Mouse (Mus musculus) retina, postnatal 1 day (tissue): ENCODE data around the gene Mok.
A peak's percentile ranks its signal among the peaks of the same experiment; 100 is the strongest.

Experiments
- DNase-seq: peaks from one replicate; pipeline ENCODE4 v3.0.0-alpha.2; 2012

Mok gene

GRCm38 (mm10) chr12:110806301-110806970 is 34.3 kb downstream of the Mok start:
- peak; percentile 73 for DNase-seq

GRCm38 (mm10) chr12:110804261-110804660 is 36.5 kb downstream of the Mok start:
- peak; percentile 83 for DNase-seq

GRCm38 (mm10) chr12:110802674-110803297 is 38.0 kb downstream of the Mok start:
- DNase-seq: no peak

GRCm38 (mm10) chr12:110801876-110802464 is 38.8 kb downstream of the Mok start:
- DNase-seq: no peak

- DNase-seq: no peak
Measured at GRCm38 (mm10) chr12:110799226-110799625, 41.5 kb downstream of the Mok start.

GRCm38 (mm10) chr12:110797842-110798431 is 42.8 kb downstream of the Mok start:
- DNase-seq: no peak

GRCm38 (mm10) chr12:110797202-110797601 is 43.5 kb downstream of the Mok start:
- no peak for DNase-seq

- DNase-seq: no peak
Measured at GRCm38 (mm10) chr12:110796748-110797147, 44.0 kb downstream of the Mok start.

- DNase-seq: no peak
Measured at GRCm38 (mm10) chr12:110795035-110795434, 45.7 kb downstream of the Mok start.

GRCm38 (mm10) chr12:110791026-110791425 is 49.7 kb downstream of the Mok start:
- no peak for DNase-seq

- DNase-seq: no peak
Measured at GRCm38 (mm10) chr12:110790580-110790979, 50.2 kb downstream of the Mok start.

GRCm38 (mm10) chr12:110786243-110786642 is 54.5 kb downstream of the Mok start:
- no peak for DNase-seq

GRCm38 (mm10) chr12:110784211-110784610 is 56.5 kb downstream of the Mok start:
- no peak for DNase-seq

- DNase-seq: no peak
Measured at GRCm38 (mm10) chr12:110782278-110782677, 58.5 kb downstream of the Mok start.

- DNase-seq: no peak
Measured at GRCm38 (mm10) chr12:110781181-110781580, 59.6 kb downstream of the Mok start.

GRCm38 (mm10) chr12:110779296-110779695 is 61.4 kb downstream of the Mok start:
- DNase-seq: no peak

GRCm38 (mm10) chr12:110777853-110778252 is 62.9 kb downstream of the Mok start:
- no peak for DNase-seq

- peak; percentile 77 for DNase-seq
Measured at GRCm38 (mm10) chr12:110775628-110776426, 64.9 kb downstream of the Mok start.

- no peak for DNase-seq
Measured at GRCm38 (mm10) chr12:110771961-110772360, 68.8 kb downstream of the Mok start.

GRCm38 (mm10) chr12:110770479-110771247 is 70.1 kb downstream of the Mok start:
- DNase-seq: no peak

- no peak for DNase-seq
Measured at GRCm38 (mm10) chr12:110769660-110770297, 71.0 kb downstream of the Mok start.

- DNase-seq: no peak
Measured at GRCm38 (mm10) chr12:110768562-110768961, 72.2 kb downstream of the Mok start.
